Mouse (Mus musculus): ENCODE measurements around the gene Ccs.
"Not testable (repeated sequence)": the region's sequence is repeated elsewhere in the genome, so short reads cannot be mapped to it uniquely, and the experiment has no call there.

Ccs gene

DNA sequence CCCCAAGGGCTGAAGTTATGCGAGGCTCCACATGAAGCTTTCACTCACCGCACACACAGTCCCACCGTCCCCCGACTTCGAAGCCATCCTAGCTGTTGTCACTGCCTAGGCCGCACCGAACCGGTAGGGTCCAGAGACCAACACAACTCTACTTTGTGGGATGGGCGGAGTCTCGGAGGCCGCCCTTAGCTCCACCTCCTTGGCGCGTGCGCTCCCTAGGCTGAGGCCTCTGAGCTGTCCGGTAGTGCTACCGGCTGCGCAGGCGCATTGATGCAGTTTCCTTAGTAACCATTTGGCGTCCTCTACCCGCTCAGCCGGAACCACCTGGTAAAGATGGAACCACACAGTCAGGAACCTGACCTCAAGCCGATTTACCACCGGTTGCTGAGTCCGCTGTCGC, at the start of gene Ccs, which contains the start of gene Ccdc87:
Gene Ccs, minus strand, starts transcription at position 184 of the 400 bp plus-strand sequence.
Gene Ccdc87, plus strand, starts transcription at position 218 of the 400 bp plus-strand sequence.
- DNase-seq (ENCODE audit: low spot score): peak; percentile 99

DNA sequence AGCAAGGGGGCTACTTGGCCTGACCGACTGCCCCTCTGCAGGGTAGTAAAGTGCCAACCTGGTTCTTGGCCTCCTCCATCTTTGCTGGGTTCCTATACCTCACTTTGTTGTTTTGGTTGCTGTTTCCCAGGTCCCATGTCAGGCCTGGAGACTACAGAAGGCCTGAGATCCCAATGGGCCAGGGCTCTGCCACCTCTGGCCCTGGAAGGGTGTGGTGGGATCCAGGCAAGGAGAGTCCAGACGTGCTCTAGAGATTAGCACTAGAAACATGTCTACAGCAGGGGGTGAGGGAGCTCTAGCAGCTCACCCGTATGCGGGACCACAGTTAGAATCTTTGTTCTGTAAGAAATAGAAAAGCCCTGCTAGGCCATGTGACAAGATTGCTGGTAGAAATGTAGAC, 44.8 kb upstream of the Ccs start:
- no peak for DNase-seq (ENCODE audit: low spot score)

DNA sequence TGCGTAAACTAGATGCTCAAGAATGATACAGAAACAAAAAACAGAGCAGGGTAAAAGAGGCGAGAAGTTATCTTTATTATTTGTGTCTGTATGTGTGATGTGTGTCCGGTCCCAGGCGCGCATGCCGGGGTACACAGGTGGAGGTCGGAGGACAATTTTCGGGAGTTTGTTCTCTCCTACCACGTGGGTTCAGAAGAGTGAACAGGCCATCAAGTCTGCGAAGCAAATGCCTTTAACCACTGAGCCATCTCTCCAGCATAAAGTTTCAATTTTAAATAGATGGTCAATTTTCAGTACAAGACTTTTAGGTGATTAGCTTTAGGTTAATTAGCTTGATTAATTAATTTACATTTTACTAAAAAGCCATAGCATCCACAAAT, 40.2 kb upstream of the Ccs start:
- DNase-seq (ENCODE audit: low spot score): no peak

DNA sequence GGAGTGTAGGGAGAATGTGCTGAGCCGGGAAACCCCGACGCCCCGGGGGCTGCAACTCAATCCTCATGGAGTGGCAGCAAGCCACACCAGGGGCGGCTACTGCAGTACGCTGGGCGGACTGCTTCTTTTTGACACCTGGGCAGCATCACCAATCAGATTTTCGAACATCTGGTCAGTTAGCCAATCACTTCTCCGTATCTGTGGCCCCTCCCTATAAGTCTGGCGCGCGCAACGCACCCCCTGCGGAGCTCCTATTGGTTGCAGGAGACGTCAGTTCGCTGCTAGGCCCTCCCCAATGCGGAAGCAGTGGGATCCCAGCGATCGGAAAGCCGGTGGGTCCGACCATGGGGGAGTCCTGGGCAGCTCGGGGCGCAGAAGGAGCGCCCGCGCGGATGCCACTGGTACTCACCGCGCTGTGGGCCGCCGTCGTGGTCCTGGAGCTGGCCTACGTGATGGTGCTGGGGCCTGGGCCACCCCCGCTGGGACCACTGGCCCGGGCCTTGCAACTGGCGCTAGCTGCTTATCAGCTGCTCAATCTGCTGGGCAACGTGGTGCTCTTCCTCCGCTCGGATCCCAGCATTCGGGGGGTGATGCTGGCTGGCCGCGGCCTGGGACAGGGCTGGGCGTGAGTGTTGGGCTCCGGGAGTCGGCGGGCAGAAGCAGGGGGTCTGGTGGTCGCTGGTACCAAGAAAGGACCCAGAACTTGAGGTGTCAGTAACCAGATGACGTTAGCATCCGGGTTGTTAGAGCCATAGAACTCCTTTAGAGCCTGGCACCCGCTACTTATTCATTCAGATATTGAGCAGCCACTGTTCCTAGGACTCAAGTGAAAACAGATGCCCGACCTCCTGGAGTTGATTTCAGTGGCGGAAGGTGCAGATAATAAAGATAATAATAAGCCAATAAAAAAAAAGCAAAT, 39.5 kb upstream of the Ccs start, which contains the start of gene Zdhhc24:
Gene Zdhhc24, plus strand, starts transcription at position 264 of the 919 bp plus-strand sequence.
- peak; percentile 93 for DNase-seq (ENCODE audit: low spot score)

DNA sequence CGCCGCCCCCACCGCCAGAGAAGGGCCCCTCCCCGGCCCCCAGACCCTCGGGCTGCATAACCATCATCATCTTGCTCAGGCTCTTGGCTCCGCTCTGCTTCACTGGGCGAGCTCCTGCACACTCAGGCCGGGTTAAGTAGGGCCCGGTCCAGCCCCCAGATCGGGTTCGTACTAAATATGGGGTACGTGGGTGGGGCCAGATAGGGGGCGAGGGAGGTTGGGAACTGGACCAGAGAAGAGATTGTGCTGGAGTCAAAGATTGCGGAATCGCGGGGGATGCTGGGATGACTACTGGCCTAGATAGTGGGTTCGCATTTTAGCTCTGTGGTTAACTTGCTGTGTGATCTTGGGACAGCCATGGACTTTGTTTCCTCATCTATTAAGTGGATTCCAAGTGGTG, 38.7 kb upstream of the Ccs start, which contains the start of gene Actn3:
Gene Actn3, minus strand, starts transcription at position 125 of the 400 bp plus-strand sequence.
- no peak for DNase-seq (ENCODE audit: low spot score)

DNA sequence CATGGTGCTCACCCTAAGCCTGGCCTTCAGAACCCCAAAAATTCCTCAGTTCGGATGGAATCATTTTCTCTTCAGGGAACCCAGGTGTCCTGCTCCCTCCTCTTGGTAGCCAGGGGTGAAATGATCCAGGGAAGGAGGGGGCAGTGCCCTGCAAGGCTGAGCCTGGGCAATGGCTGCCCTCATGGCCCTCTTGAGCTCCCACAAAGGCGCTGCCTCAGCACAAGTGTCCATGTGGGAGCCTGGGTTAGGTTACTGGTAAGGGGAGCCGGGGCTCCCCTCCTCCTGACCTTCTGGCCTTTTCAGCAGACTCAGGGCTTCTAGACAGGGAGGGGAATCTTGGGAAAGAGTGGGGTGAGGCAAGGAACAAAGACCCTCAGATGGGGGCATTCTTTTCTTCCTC, 37.6 kb upstream of the Ccs start:
- DNase-seq (ENCODE audit: low spot score): no peak

DNA sequence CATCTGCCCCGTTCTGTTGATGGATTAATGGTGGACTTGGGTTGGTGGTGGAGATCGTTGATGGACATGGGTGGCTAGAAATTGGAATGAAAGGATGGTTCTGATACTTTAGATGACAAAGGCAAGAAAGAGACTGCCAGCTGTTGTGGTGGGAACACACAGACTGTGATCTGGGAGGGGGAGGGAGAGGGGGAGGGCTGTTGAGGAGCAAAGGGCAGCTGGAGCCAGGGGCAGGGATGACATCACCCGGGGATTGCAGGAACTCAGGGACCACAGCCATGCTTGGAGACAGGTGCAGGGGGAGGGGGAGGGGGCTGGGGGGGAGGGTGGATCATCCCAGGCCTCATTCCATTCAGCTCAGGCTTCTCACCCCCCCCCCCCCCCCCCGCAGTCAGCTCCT, 37.1 kb upstream of the Ccs start:
- DNase-seq (ENCODE audit: low spot score): no peak

DNA sequence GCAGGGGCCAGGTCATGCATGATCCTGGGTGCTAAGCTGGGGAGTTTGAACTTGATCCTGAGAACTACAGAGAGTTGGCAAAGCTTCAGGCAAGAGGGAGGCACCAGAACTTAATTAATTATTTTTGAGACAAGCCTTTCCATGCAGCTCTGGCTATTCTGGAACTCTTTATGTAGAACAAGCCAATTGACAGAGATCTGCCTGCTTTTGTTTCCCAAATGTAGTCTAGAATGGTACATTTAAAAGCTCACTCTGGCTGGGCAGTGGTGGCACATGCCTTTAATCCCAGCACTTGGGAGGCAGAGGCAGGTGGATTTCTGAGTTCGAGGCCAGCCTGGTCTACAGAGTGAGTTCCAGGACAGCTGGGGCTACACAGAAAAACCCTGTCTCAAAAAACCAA, 35.5 kb upstream of the Ccs start:
- DNase-seq (ENCODE audit: low spot score): not testable (repeated sequence)

DNA sequence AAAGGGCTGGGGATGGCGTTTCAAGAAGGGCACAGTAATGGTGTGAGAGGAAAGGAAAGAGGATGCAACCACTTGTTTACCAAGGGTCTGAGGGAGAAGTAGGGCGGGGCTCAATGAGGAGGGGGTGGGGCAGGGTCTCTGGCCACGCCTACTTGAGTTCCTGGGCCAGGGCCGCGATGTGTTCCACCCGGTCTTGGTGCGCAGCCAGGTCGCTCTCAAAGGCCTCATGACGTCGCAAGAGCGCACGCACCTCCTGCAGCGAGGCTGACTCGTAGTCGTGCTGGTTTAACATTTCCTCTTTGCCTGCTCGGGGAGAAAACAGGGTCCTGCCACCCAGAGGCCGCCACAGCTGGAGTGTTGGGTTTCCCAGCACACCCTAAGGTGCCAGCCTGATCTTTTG, 26.0 kb upstream of the Ccs start:
- no peak for DNase-seq (ENCODE audit: low spot score)

DNA sequence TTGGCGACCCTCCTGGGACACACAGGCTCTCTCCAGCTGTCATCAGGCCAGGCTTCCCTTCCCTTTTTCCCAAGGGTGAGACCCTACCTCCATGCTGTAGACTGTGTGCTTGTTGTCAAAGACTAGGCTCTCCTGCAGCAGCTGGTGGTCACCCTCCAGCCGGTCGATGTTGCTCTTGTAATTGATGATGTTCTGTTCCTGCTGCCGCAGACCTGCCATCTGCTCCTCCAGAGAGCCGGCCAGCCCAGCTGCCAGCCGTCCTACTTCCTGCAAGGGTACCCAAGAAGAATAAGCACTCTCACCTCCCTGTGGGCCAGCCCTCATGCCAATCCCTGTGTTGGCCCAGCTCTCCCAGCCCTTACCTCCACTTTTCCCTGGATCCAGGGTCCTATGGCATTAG, 23.9 kb upstream of the Ccs start:
- DNase-seq (ENCODE audit: low spot score): no peak

DNA sequence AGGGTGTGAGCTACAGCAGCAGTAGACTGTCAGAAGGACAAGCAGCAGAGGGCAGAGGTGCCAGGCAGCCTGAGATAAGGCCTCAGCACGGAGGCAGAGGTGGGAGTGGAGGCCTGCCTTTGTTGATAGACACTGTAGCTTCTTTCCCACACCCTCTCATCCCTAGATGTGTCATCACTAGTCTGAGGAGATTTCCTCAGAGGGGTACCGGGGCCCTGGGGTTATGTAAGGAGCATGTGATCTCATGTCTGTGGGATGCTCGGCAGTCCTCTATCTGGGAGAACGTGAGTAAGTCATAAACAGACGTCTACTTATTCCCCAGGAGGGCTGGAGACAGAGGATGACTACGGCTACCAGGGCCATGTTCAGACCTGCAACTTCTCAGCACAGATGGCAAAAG, 19.9 kb upstream of the Ccs start:
- no peak for DNase-seq (ENCODE audit: low spot score)

DNA sequence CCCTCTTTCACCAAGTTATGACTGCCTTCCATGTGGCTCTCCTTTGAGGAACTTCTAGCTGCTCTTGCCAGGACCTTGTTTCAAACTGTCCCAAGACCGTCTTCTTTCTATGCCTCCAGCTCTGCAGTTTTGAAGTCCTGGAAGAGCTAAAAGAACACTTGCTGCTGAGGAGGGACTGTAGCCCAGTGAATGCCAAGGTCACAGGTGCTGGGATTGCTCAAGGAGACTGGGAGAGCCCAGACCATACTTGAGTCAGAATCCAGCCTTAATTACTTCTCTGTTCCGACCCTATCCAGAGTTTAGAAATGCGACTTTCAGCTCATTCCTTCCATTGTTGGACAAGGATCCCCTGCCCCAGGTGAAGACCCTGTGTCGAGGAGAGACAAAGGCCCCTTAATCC, 16.8 kb upstream of the Ccs start:
- DNase-seq (ENCODE audit: low spot score): no peak

DNA sequence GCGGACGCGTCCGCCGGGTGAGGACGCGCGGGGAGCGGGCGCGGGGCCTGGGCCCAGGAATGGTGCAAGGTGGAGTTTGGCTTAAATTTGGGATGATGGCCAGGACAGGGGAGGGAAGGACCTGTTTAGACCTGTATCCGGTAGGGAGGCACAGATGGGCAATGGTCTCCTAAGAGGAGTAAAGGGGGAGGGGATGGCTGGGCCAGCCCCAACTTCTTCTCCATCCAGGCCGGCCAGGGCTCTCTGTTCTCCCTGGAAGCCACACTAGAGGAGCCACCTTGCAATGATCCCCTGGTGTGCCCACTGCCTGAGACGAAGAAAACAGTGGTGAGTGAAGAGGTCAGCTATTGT, 16.3 kb upstream of the Ccs start:
- no peak for DNase-seq (ENCODE audit: low spot score)

DNA sequence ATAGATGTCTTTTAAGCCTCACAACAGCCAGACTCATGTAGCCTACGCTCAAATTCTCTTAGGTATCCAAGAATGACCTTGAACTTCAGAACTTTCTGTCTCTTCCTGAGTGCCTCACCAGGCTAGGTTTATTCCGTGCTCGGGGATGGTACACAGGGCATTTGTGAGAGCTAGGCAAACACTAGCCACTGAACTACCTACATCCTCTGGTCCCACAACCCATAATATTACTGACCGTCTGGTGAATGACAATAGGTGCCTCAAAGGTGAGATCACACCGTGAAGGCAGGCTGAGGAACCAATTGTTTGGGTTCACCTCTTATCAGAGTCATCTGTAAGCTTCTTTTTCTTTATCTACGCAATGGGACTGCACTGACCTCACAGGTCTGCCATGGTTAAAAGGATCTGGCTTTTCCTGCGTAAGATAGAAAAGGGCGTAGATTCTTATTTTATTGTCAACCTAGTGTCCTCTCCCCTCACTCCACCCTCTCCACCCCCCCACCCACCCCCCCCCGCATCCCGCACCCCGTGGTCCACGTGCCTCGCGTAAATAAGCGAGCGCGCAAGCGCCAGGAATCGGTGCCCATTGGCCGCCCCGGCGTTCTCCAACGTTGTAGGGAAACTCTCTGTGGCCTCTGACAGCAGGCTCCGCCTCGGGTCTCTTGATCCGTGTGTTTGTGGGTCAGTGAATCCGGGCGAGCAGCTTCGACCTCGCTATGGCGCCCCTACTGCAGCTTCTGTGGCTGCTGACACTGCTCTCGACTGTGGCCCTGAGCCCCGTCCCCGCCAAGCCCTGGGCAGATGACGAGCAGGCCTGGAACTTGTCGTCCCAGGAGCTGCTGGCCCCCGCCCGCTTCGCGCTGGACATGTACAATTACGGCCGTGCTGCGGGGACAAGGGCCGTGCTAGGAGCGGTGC, 15.7 kb upstream of the Ccs start, which contains the start of gene Ctsf:
Gene Ctsf, plus strand, starts transcription at position 579 of the 918 bp plus-strand sequence.
- DNase-seq (ENCODE audit: low spot score): no peak

DNA sequence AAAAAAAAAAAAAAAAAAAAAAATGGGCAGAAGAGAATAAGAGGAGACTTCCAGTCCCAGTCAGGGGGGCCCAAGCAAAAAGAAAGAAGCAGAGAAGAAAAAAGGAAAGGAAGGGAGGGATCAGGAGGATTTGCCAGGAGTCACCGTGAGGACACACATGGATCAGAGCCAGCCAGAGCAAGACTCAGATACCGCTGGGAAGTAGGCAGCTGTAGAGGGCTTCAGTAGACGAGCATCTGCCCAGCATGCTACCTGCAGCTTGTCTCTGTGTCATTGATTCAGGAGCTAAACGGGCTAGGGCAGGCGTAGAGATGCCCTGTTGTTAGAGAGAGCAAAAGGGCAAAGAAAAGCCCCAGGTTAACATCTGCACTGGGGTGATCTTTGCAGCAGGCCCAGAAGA, 11.1 kb upstream of the Ccs start:
- no peak for DNase-seq (ENCODE audit: low spot score)

DNA sequence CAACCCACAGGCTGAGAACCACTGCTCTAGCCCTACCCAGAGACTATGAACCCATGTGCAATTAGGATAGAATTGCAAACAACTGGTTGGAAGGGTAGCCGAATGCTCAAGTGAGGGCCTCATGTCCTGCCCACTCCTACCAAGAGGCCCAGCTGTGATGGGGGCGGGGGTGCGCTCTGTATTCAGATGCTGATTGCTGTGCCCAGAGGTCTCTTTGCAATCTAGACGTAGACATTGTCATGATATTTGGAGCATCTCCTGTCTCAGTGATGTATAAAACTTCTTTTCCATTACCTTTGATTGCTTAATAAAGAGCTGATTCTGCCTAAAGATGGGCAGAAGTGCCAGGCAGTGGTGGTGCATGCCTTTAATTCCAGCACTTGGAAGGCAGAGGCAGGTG, 10.7 kb upstream of the Ccs start:
- no peak for DNase-seq (ENCODE audit: low spot score)

DNA sequence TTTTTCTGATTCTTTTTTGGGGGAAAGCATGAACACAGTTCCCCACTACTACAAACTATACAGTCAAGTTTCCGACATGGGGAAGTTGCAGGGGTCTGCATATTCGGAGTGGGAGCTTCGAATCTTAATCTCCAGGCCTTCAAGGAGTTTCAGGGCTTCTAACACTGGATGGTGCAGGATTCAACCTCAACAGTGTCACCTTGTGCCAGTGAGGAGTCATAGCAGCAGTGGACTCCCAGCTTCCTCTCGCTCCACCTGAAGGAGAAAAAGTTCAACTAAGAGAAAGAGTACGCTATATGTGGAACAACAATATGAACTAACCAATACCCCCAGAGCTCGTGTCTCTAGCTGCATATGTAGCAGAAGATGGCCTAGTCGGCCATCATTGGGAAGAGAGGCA, 8.4 kb upstream of the Ccs start:
- DNase-seq (ENCODE audit: low spot score): peak; percentile 69

DNA sequence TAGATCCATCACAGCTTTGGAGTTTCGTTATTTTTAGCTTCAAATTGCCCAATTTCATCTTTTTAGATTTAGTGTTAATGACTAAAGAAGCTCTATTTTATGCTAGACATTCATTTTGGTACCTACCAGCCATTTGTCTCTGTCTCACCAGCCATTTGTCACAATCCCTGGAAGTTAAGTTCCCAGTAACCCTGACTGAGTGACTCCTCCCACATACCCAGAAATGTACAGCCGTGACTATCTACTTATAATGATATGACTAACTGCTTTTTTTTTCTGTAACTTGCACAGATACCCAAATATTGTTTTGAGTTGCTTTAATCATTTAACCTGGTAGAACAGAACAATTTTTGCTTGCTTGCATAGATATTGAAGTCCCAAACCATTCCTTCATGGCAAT, 6.7 kb upstream of the Ccs start:
- DNase-seq (ENCODE audit: low spot score): no peak

DNA sequence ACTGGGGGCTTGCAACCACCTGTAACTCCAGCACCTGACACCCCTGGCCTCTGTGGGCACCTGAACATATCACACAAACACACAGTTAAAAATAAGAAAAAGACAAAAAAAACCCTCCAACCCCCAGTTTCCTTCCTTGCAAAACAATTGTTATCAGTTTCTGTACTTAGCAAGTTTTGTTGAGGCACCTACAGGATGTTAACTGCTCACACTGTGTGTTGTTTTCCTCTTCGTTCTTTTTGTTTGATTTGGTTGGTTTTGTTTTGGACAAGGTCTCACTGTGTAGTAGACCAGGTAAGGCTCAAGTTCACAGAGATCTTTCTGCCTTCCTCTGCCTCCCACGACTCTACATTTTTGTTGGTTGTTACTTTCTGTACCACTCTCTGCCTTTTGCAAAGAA, 3.5 kb upstream of the Ccs start:
- no peak for DNase-seq (ENCODE audit: low spot score)

DNA sequence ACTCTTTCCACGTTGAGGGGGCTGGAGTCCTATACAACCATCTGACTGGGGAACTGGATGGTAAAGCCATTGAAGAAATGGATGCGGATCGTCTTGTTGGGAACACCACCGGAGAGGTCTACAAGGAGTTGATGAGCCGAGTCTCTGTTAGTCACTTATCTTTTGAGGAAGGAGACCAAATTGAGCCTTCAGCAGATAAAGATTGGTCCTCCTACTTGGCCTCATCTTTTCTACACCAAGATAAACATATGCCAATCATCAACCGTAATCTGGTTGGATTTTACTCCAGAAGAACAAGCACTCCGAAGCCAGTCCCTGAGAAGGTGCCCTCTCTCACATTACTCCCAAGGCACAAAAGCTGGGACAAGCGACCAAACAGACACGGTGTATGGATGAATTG, 1.7 kb upstream of the Ccs start:
- DNase-seq (ENCODE audit: low spot score): no peak

DNA sequence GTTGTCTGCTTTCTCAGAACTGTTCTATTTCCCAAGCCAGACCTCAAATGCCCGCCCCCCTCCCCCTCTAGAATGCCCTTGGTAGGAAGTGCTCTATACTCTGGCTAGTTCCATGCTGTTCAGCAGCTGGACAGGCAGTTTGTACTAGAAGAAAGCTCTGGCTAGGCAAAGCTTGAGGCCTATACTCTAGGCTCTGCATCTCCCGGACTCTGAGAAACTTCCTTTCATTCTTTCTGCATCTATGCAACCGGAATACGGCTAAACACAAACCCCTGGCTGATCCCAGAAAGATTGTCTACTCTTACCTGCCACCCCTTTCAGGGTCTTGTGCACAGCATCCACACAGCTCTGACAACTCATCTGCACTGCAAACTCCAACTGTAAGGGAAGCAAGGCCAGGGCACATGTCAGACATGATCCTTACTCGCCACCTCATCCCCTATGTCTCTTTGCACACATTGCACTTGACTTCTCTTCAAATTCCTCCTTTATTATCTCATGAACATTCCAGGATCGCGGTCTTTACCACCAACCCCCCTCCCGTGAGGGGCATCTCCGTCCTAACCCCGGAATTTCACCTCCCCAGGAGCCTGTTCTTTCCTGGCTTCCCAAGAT, 499 bp downstream of the Ccs start:
- DNase-seq (ENCODE audit: low spot score): peak; percentile 50

DNA sequence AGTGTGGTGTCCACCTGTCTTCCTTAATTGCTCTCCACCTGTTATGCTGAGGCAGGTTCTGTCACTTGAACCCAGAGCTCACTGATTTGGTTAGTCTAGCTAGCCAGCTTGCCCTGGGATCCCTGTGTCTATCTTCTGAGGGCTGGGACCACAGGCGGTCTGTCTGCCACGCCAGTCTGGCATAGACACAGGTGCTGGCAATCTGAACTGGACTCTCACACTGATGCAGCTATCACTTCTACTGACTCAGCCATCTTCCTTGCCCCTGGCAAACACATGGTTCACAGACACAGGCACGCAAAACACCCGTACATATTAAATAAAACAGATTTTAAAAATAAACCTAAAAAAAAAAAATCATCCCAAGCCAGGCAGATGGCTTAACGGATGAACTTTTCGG, 2.1 kb downstream of the Ccs start:
- no peak for DNase-seq (ENCODE audit: low spot score)
